Mouse (Mus musculus) heart, postnatal 0 days (tissue): ENCODE results near the gene Prkn.

Source experiments
- CTCF ChIP-seq: IDR thresholded peaks from 2 replicates; pipeline ENCODE4 v1.5.1; 2016; ENCODE audit warnings: antibody characterized with exemption, control low read depth, low read depth
- EP300 ChIP-seq: IDR thresholded peaks from 2 replicates; pipeline ENCODE4 v1.6.1; 2016; ENCODE audit warnings: antibody characterized with exemption, low read depth

- TF ChIP-seq CTCF (no peak), EP300 (no peak)
Measured at GRCm38 (mm10) chr17:12094016-12094415, 1253.8 kb downstream of the Prkn start.
